Mouse (Mus musculus) intestine, postnatal 0 days (tissue): ENCODE measurements around the gene Psmc3ip. TPM values are rescaled to one million over a fixed set of nuclear protein-coding genes. Genes with fewer than 3 reads are reported as not detected.

ENCODE experiments used
- ATAC-seq: fragments of 200-750 bp; cut with Nextera tagmentation; 2 replicates; pipeline ENCODE4 v1.8.0; 2017; ENCODE audit warnings: mild to moderate bottlenecking, moderate TSS enrichment, moderate library complexity
- H3K27ac ChIP-seq: fragments of 300-500 bp; sonication (generic); 2 replicates; pipeline ENCODE4 v1.5.1; 2014; ENCODE audit warnings: mild to moderate bottlenecking, low read depth, low read length, moderate library complexity
- H3K27me3 ChIP-seq: fragments of 300-500 bp; sonication (generic); replicated peaks from 2 replicates; pipeline ENCODE4 v1.6.1; 2014; ENCODE audit warnings: low read length, mixed read lengths; ENCODE audit not compliant: control insufficient read depth, insufficient read depth
- H3K36me3 ChIP-seq: fragments of 300-500 bp; sonication (generic); 2 replicates; pipeline ENCODE4 v1.6.1; 2014; ENCODE audit warnings: mild to moderate bottlenecking, moderate library complexity; ENCODE audit not compliant: control insufficient read depth, insufficient read depth
- H3K4me1 ChIP-seq: fragments of 300-500 bp; sonication (generic); replicated peaks from 2 replicates; pipeline ENCODE4 v1.6.1; 2014; ENCODE audit warnings: antibody characterized with exemption, low read length, mixed read lengths; ENCODE audit not compliant: control insufficient read depth, insufficient read depth
- H3K4me2 ChIP-seq: fragments of 300-500 bp; sonication (generic); replicated peaks from 2 replicates; pipeline ENCODE4 v1.6.1; 2014; ENCODE audit warnings: low read depth, mild to moderate bottlenecking, moderate library complexity
- H3K4me3 ChIP-seq: fragments of 300-500 bp; sonication (generic); 2 replicates; pipeline ENCODE4 v1.5.1; 2014; ENCODE audit warnings: low read depth, low read length
- H3K9ac ChIP-seq: fragments of 300-500 bp; sonication (generic); 2 replicates; pipeline ENCODE4 v1.6.1; 2014; ENCODE audit warnings: mild to moderate bottlenecking, low read depth, low read length
- H3K9me3 ChIP-seq: fragments of 300-500 bp; sonication (generic); 2 replicates; pipeline ENCODE4 v1.6.1; 2016; ENCODE audit warnings: mixed run types; ENCODE audit not compliant: control insufficient read depth
- CTCF ChIP-seq: sonication (generic); IDR thresholded peaks from 2 replicates; pipeline ENCODE4 v1.5.1; 2016; ENCODE audit warnings: low read depth, mild to moderate bottlenecking, control low read depth, antibody characterized with exemption, moderate library complexity
- WGBS: fragments of 180-500 bp; shearing (Covaris S2); extraction: QIAGEN DNeasy Blood & Tissue Kit; methylation state at CpG from one replicate; pipeline ENCODE4 v1.1.7; 2014; 5-methylcytosine and 5-hydroxymethylcytosine counted together
- polyA plus RNA-seq: library from polyadenylated mRNA; unstranded; fragments of >200 nt; fragmentation: Nextera tagmentation; extraction: Ambion mirVana; gene quantifications from 2 replicates; pipeline ENCODE4 v1.2.1, GENCODE M21; 2015

Psmc3ip gene
- polyA plus RNA-seq, 1 experiment from 2014 or later, result 9.1 TPM

- Histone ChIP-seq H3K27me3 (peaks cover 22% of the 10 kb centered on the region), H3K9ac (peak overlapping the region; percentile 85), H3K36me3 (peaks cover 4% of the 10 kb centered on the region; the same call in 1 of the 2 replicates), H3K4me1 (peaks cover 17% of the 10 kb centered on the region), H3K4me3 (peak overlapping the region; percentile 65), H3K4me2 (peak overlapping the region; percentile 92), H3K27ac (peak overlapping the region; percentile 88), H3K9me3 (no peaks in the 10 kb centered on the region)
- 29% methylated on average over 19 of the region's 19 CpGs for WGBS
- no peak for ATAC-seq
- TF ChIP-seq CTCF, result no peak
Observed at GRCm38 (mm10) chr11:101083083-101083697, 12.0 kb downstream of the Psmc3ip start.

GRCm38 (mm10) chr11:101082208-101083082 is 12.8 kb downstream of the Psmc3ip start, which contains the start of gene Coasy:
Gene Coasy, plus strand, starts transcription at chr11:101082565.
- Histone ChIP-seq H3K4me3 (peak within 1 kb of the TSS; percentile 65), H3K9me3 (no peaks in the 10 kb centered on the region), H3K27me3 (peaks cover 26% of the 10 kb centered on the region), H3K36me3 (peaks cover 8% of the 10 kb centered on the region; the same call in 1 of the 2 replicates), H3K27ac (peak within 1 kb of the TSS; percentile 88), H3K9ac (peak within 1 kb of the TSS; percentile 85), H3K4me1 (peaks cover 10% of the 10 kb centered on the region), H3K4me2 (peak within 1 kb of the TSS; percentile 92)
- peak; percentile 84 for ATAC-seq
- peak; percentile 73 for TF ChIP-seq CTCF
- under 1% methylated on average over 48 of the region's 51 CpGs for WGBS

- WGBS, result 6% methylated on average over 10 of the region's 10 CpGs
- ATAC-seq, result no peak
- H3K4me1 ChIP-seq, result peaks cover 10% of the 10 kb centered on the region
- H3K9ac ChIP-seq, result 0 out of 2 replicates have a peak overlapping the region, but pooled peaks have one; percentile 40
- peaks cover 26% of the 10 kb centered on the region for H3K27me3 ChIP-seq
- H3K36me3 ChIP-seq, result peaks cover 15% of the 10 kb centered on the region; the same call in 1 of the 2 replicates
- H3K27ac ChIP-seq, result peak overlapping the region; percentile 88; the same call in 1 of the 2 replicates
- H3K4me3 ChIP-seq, result peak overlapping the region; percentile 65
- TF ChIP-seq CTCF, result no peak
- peak overlapping the region; percentile 92 for H3K4me2 ChIP-seq
- no peaks in the 10 kb centered on the region for H3K9me3 ChIP-seq
Observed at GRCm38 (mm10) chr11:101081659-101082058, 13.6 kb downstream of the Psmc3ip start.

GRCm38 (mm10) chr11:101080421-101080820 is 14.8 kb downstream of the Psmc3ip start:
- H3K27me3 ChIP-seq, result peaks cover 26% of the 10 kb centered on the region
- peaks cover 19% of the 10 kb centered on the region; the same call in 1 of the 2 replicates for H3K36me3 ChIP-seq
- H3K27ac ChIP-seq, result no peak overlapping the region
- no peak overlapping the region for H3K4me3 ChIP-seq
- no peak overlapping the region for H3K4me2 ChIP-seq
- ATAC-seq, result no peak
- TF ChIP-seq CTCF, result no peak
- no peaks in the 10 kb centered on the region for H3K9me3 ChIP-seq
- peaks cover 10% of the 10 kb centered on the region for H3K4me1 ChIP-seq
- H3K9ac ChIP-seq, result no peak overlapping the region
- 74% methylated on average over 5 of the region's 5 CpGs for WGBS

- ATAC-seq, result no peak
- WGBS, result 8% methylated on average over 27 of the region's 27 CpGs
- Histone ChIP-seq H3K4me1 (peaks cover 10% of the 10 kb centered on the region), H3K4me3 (no peak overlapping the region), H3K9ac (no peak overlapping the region), H3K36me3 (peaks cover 18% of the 10 kb centered on the region; the same call in 1 of the 2 replicates), H3K27me3 (peaks cover 26% of the 10 kb centered on the region), H3K4me2 (peak overlapping the region; percentile 24; the same call in 1 of the 2 replicates), H3K27ac (no peak overlapping the region), H3K9me3 (no peaks in the 10 kb centered on the region)
- TF ChIP-seq CTCF, result no peak
Observed at GRCm38 (mm10) chr11:101079746-101080145, 15.5 kb downstream of the Psmc3ip start.

GRCm38 (mm10) chr11:101078121-101078520 is 17.1 kb downstream of the Psmc3ip start, which contains the start of gene Hsd17b1:
Gene Hsd17b1, plus strand, starts transcription at chr11:101078411.
- 74% methylated on average over 9 of the region's 9 CpGs for WGBS
- H3K27ac ChIP-seq, result no peak within 1 kb of the TSS
- H3K9ac ChIP-seq, result no peak within 1 kb of the TSS
- peaks cover 26% of the 10 kb centered on the region for H3K27me3 ChIP-seq
- H3K4me3 ChIP-seq, result no peak within 1 kb of the TSS
- H3K9me3 ChIP-seq, result no peaks in the 10 kb centered on the region
- peaks cover 18% of the 10 kb centered on the region; the same call in 1 of the 2 replicates for H3K36me3 ChIP-seq
- no peak within 1 kb of the TSS for H3K4me2 ChIP-seq
- TF ChIP-seq CTCF, result no peak
- H3K4me1 ChIP-seq, result peaks cover 10% of the 10 kb centered on the region
- no peak for ATAC-seq
